Mouse (Mus musculus): ENCODE measurements around the gene Trim65.

DNA sequence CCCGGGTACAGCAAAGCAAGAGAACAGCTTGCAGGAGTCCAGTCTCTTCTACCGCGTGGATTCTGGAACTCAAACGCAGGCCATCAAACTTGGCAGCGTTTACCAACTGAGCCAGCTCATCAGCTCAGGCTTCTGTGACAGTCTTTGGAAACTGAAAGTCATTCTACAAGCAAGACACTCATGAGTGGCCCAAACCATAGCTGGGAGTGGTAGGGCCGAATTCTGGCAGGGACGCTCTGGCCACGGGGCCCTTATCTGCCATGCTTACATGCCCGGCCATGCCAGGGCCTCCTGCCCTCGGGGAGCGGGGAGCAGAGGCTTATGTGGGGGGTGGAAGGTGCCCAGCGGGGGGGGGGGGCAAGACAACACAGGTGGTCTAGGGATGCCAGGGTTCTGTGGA lies 27.4 kb downstream of the Trim65 start:
- TF ChIP-seq CTCF (IDR thresholded peaks at IDR 0.05; ENCODE audit: control insufficient read depth, insufficient read depth, low read length): no peak
- TF ChIP-seq POLR2A (IDR thresholded peaks at IDR 0.05; ENCODE audit: borderline replicate concordance, control insufficient read depth, low read depth, low read length): no peak

All from bone marrow, adult 2 months (tissue).